Mouse (Mus musculus) neural tube, embryonic 12.5 days (tissue): ENCODE results near the gene Prkar1b. TPM values are rescaled to one million over a fixed set of nuclear protein-coding genes. Genes with fewer than 3 reads are reported as not detected.

ENCODE experiments used
- ATAC-seq: fragments of 200-750 bp; cut with Nextera tagmentation; 2 replicates; pipeline ENCODE4 v1.8.0; 2017; ENCODE audit warnings: low read depth, mild to moderate bottlenecking, moderate TSS enrichment, moderate library complexity; ENCODE audit not compliant: low FRiP score
- H3K27ac ChIP-seq: fragments of 300-500 bp; sonication (generic); 2 replicates; pipeline ENCODE4 v1.5.1; 2016
- H3K27me3 ChIP-seq: fragments of 300-500 bp; sonication (generic); replicated peaks from 2 replicates; pipeline ENCODE4 v1.6.1; 2016; ENCODE audit warnings: mild to moderate bottlenecking
- H3K36me3 ChIP-seq: fragments of 300-500 bp; sonication (generic); 2 replicates; pipeline ENCODE4 v1.6.1; 2016; ENCODE audit warnings: mild to moderate bottlenecking
- H3K4me1 ChIP-seq: fragments of 300-500 bp; sonication (generic); 2 replicates; pipeline ENCODE4 v1.6.1; 2016
- H3K4me2 ChIP-seq: fragments of 300-500 bp; sonication (generic); replicated peaks from 2 replicates; pipeline ENCODE4 v1.6.1; 2016; ENCODE audit warnings: mild to moderate bottlenecking
- H3K4me3 ChIP-seq: fragments of 300-500 bp; sonication (generic); 2 replicates; pipeline ENCODE4 v1.5.1; 2016
- H3K9ac ChIP-seq: fragments of 300-500 bp; sonication (generic); 2 replicates; pipeline ENCODE4 v1.6.1; 2016; ENCODE audit warnings: mild to moderate bottlenecking
- H3K9me3 ChIP-seq: fragments of 300-500 bp; sonication (generic); 2 replicates; pipeline ENCODE4 v1.6.1; 2016; ENCODE audit warnings: mild to moderate bottlenecking
- WGBS: fragments of 180-500 bp; shearing (Covaris S2); methylation state at CpG from one replicate; pipeline ENCODE4 v1.1.7; 2016; 5-methylcytosine and 5-hydroxymethylcytosine counted together
- polyA plus RNA-seq: library from polyadenylated mRNA; unstranded; fragments of >200 nt; fragmentation: Nextera tagmentation; extraction: Ambion mirVana; gene quantifications from 2 replicates; pipeline ENCODE4 v1.2.1, GENCODE M21; 2016

Gene Prkar1b
- polyA plus RNA-seq, 1 experiment from 2014 or later = 97.4 TPM

DNA sequence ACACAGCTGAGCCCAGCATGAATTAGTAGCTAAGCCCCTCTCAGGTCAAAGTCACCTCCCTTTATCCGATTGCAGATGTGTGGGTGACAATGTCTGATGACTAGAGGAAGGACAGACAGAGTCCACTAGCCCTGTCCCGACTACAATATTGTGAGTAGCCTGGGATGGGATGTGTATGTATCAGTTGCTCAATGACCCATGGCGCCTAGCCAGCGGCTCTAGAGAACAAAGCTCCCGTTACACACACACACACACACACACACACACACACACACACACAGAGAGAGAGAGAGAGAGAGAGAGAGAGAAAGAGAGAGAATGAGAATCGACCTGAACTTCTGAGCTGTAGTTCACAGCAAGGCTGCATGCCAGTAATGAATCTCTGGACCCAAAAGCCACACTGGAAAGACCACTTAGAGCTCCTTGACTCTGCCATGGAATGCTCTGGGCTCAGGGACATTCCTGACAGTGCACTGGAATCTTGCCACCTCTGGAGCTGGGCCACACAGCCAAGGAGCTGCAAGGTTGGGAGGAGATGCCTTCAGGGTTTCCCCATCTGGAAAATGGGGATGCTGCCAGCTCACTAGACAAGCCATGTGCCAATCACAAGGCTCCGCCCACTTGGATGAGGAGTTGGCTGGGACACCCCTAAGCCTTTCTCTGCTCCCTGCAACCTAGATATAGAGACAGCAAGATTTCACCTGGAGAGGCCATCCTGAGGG lies 159.0 kb downstream of the Prkar1b start:
- H3K4me1 ChIP-seq = peaks cover 43% of the 10 kb centered on the region
- peaks cover 5% of the 10 kb centered on the region; the same call in 1 of the 2 replicates for H3K36me3 ChIP-seq
- no peak overlapping the region for H3K4me2 ChIP-seq
- no peak overlapping the region for H3K9ac ChIP-seq
- no peak overlapping the region for H3K4me3 ChIP-seq
- peaks cover 40% of the 10 kb centered on the region for H3K27me3 ChIP-seq
- ATAC-seq = no peak
- H3K27ac ChIP-seq = no peak overlapping the region
- H3K9me3 ChIP-seq = no peaks in the 10 kb centered on the region
- 57% methylated on average over 7 of the region's 7 CpGs for WGBS

DNA sequence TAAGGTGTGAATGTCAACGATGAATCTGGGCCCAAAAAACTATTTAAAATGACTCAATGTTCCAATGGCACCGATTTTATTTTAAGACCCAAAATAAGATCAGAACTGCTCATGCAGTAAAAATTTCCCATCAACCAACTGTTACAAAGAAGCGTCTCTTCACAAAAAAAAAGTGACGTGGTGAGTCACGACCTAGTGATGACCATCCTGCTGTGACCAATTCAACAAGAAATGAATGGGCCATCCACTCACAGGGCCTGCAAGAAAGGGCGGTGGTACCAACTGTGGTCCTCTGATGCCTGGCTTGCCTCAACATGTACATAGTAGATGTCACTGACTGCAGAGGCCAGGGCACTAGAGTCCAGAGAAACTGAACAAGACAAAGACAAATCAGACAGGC lies 160.2 kb downstream of the Prkar1b start:
- H3K4me3 ChIP-seq = no peak overlapping the region
- H3K36me3 ChIP-seq = peaks cover 6% of the 10 kb centered on the region; the same call in 1 of the 2 replicates
- WGBS = 57% methylated on average over 6 of the region's 6 CpGs
- peaks cover 40% of the 10 kb centered on the region for H3K4me1 ChIP-seq
- no peak for ATAC-seq
- no peak overlapping the region for H3K27ac ChIP-seq
- H3K9ac ChIP-seq = no peak overlapping the region
- no peak overlapping the region for H3K4me2 ChIP-seq
- H3K9me3 ChIP-seq = no peaks in the 10 kb centered on the region
- H3K27me3 ChIP-seq = peaks cover 37% of the 10 kb centered on the region

DNA sequence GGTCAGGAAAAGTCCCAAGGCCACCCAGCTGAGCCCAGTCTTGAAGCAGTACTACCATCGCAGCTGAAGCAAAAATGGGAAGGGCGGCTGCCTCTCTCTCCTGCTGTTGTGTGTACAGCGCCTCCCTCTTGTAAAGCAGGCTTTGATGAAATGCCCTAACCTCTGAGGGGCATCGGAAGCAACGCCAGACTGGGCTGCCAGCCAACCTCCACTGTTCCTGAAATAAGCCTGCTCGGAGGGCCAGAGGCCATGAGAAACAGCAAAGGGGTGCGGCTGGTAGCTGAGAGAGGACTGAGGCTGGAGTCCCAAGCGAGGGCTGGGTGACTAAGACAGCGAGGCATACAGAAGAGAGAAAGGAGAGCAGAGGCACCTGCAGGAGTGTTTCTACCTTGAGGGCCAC lies 161.0 kb downstream of the Prkar1b start:
- Histone ChIP-seq H3K4me3 (no peak overlapping the region), H3K36me3 (peaks cover 14% of the 10 kb centered on the region; the same call in 1 of the 2 replicates), H3K4me1 (peaks cover 34% of the 10 kb centered on the region), H3K27me3 (peaks cover 29% of the 10 kb centered on the region), H3K27ac (no peak overlapping the region), H3K4me2 (peak overlapping the region; percentile 18), H3K9ac (no peak overlapping the region), H3K9me3 (no peaks in the 10 kb centered on the region)
- ATAC-seq = no peak
- 44% methylated on average over 9 of the region's 9 CpGs for WGBS

DNA sequence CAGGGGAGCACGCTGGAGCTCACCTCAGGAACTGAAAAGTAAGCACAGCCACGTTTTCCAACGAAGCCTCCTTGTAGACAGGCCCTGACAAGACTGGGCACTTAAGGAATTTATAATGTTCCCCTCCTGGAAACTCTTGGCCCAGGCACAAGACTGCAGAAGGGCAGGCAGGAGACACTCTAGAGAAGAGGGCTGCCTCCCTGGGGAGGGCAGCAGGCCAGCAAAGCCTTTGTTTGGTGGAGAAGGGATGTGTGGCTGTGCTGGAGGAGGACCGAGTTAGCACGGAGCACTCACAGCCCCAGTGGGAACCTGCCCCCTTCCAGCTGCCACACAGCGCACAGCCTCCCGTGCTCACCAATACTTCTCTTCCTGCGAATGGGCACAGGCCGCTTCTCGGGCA lies 161.8 kb downstream of the Prkar1b start:
- no peak for ATAC-seq
- Histone ChIP-seq H3K9me3 (no peaks in the 10 kb centered on the region), H3K9ac (no peak overlapping the region), H3K27me3 (peaks cover 21% of the 10 kb centered on the region), H3K36me3 (peaks cover 18% of the 10 kb centered on the region; the same call in 1 of the 2 replicates), H3K4me3 (no peak overlapping the region), H3K4me1 (peaks cover 26% of the 10 kb centered on the region), H3K27ac (no peak overlapping the region), H3K4me2 (no peak overlapping the region)
- 79% methylated on average over 10 of the region's 10 CpGs for WGBS

DNA sequence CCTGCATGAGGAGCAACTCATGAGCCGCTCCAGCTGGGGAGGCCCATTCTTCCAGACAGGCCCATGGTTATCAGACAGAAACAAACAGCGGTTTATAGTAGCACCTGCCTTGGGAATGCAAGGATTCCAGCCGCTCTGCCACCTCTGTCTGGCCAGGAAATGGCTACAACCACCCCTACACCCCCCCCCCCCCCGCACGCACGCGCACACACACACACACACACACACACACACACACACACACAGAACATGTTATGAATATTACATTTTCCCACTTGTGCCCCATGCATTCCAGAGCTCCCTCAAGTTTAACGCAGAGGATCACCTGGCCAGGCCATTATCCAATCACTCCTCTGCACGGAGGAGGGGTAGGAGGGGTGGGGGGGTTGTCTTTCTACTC lies 167.9 kb downstream of the Prkar1b start:
- H3K4me1 ChIP-seq = no peaks in the 10 kb centered on the region
- no peak overlapping the region for H3K4me2 ChIP-seq
- WGBS = 86% methylated on average over 9 of the region's 9 CpGs
- H3K9me3 ChIP-seq = no peaks in the 10 kb centered on the region
- no peak overlapping the region for H3K27ac ChIP-seq
- no peak for ATAC-seq
- no peaks in the 10 kb centered on the region for H3K27me3 ChIP-seq
- peaks cover 18% of the 10 kb centered on the region for H3K36me3 ChIP-seq
- no peak overlapping the region for H3K9ac ChIP-seq
- H3K4me3 ChIP-seq = no peak overlapping the region

DNA sequence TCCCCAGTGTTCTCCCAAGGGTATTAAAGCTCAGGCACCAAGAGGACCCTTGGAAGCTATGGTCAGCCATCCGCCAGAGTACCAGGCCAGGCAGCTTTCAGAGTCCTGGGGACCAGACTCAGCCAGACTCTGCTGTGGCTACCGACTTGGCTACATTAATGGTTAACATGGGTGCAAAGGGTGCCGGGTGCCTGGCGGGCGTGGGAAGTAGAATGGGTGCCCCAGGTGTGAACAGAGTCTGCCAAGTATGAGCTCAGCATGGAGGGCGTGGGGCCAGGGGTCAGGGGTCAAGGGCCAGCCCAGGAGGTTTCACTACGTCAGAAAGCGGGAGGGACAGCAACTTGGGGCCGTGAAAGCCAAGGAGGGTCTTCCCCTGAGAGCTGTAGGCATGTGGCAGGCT lies 169.2 kb downstream of the Prkar1b start:
- H3K9ac ChIP-seq = no peak overlapping the region
- H3K27ac ChIP-seq = no peak overlapping the region
- H3K4me2 ChIP-seq = no peak overlapping the region
- H3K4me1 ChIP-seq = no peaks in the 10 kb centered on the region
- no peaks in the 10 kb centered on the region for H3K9me3 ChIP-seq
- H3K36me3 ChIP-seq = peaks cover 18% of the 10 kb centered on the region
- 85% methylated on average over 9 of the region's 9 CpGs for WGBS
- no peak overlapping the region for H3K4me3 ChIP-seq
- no peaks in the 10 kb centered on the region for H3K27me3 ChIP-seq
- ATAC-seq = no peak

DNA sequence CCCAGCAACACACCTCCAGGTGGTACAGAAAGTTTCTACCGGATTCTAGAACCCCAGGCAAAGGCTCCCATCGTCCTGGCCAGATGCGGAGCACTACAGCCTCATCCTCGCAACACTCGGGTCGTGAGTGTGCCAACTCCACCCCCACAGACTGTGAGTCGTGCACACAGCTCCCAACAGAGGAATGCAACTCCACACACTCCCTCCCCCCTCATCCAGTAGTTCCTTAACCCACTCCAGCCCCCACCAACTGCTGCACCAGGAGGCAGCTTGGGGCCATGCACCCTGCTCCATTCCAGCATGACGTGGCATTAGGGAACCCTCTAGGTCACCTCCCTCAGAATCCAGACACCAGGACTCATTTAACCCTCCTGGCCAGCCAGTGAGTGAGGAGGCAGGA lies 170.0 kb downstream of the Prkar1b start:
- Histone ChIP-seq H3K36me3 (peaks cover 18% of the 10 kb centered on the region), H3K4me1 (no peaks in the 10 kb centered on the region), H3K9me3 (no peaks in the 10 kb centered on the region), H3K4me3 (no peak overlapping the region), H3K4me2 (no peak overlapping the region), H3K9ac (no peak overlapping the region), H3K27ac (no peak overlapping the region), H3K27me3 (no peaks in the 10 kb centered on the region)
- no peak for ATAC-seq
- WGBS = 86% methylated on average over 8 of the region's 8 CpGs

DNA sequence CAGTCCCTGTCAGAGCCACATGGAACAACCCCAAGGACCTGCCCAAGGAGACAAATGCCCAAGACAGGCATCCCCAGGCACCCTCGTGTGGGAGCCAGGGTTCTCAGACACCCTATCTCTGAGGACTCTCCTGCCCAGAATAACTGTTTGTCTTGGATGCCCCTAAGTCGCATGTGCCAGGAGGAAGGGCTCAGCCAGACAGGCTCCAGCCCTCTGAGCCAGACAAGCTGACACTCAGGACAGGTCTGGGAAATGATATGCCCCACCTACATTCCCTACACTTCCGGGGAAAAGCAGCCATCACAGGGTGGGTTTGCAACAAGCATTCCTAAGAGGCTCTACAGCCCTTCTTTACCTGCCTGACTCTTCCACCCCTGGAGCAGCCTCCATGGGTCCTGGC lies 172.0 kb downstream of the Prkar1b start:
- H3K4me1 ChIP-seq = no peaks in the 10 kb centered on the region

DNA sequence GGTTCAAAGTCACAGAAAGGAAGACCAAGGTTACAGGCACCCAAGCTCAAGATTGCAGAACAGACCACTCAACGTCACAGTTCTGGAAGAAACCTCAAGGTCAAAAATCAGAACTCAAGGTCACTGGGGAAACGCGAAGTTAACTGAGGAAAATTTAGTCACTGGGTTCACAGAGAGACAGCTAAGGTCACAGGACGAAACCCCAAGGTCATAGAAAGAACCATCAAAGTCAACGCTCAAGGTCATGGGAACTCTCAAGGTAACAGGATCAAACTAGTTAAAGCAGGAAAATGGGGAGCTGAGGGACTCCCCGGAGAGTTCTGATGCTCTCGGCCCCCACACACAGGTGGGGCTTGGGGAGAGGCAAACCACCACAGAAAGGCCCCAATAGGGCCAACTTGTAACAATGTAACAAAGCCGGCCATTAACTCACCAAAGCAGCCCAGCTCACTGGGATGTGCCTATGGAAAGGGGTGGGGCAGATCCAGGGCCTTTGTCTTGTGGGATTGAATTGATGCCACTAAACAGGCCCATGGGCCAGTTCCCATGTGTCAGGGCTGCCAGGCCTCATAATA lies 174.8 kb downstream of the Prkar1b start:
- no peak for ATAC-seq
- H3K9me3 ChIP-seq = no peaks in the 10 kb centered on the region
- WGBS = 83% methylated on average over 8 of the region's 8 CpGs

More for the DNA sequence above, 172.0 kb downstream of the Prkar1b start:
- 63% methylated on average over 3 of the region's 3 CpGs for WGBS
- peaks cover 5% of the 10 kb centered on the region; the same call in 1 of the 2 replicates for H3K36me3 ChIP-seq
- ATAC-seq = no peak
- H3K4me3 ChIP-seq = no peak overlapping the region
- no peaks in the 10 kb centered on the region for H3K27me3 ChIP-seq
- no peak overlapping the region for H3K4me2 ChIP-seq
- no peaks in the 10 kb centered on the region for H3K9me3 ChIP-seq
- no peak overlapping the region for H3K9ac ChIP-seq
- no peak overlapping the region for H3K27ac ChIP-seq

DNA sequence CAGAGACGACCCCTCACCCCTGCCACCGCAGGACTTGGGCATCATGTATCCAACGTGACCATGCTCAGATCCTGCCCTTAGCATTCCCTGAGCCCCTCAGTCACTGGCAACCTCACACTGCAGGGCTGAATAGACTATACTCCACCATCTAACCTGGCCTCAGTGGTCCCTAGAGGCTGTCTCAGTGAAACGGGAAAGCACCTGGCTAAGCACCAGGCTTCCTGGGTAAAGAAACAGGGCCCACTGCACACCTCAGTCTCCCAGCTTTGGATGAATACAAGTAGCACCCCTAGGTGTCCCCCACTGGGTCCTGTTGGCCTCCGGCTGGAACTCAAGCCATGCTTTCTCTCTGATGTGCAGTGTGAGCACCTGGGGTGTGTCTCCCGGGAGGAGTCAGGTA lies 176.3 kb downstream of the Prkar1b start:
- H3K36me3 ChIP-seq = peaks cover 1% of the 10 kb centered on the region; the same call in 1 of the 2 replicates
- no peak overlapping the region for H3K27ac ChIP-seq
- H3K4me1 ChIP-seq = no peaks in the 10 kb centered on the region
- H3K9ac ChIP-seq = no peak overlapping the region
- H3K9me3 ChIP-seq = no peaks in the 10 kb centered on the region
- no peak for ATAC-seq
- WGBS = 84% methylated on average over 6 of the region's 6 CpGs
- H3K27me3 ChIP-seq = no peaks in the 10 kb centered on the region
- no peak overlapping the region for H3K4me3 ChIP-seq
- no peak overlapping the region for H3K4me2 ChIP-seq

More for the DNA sequence above, 174.8 kb downstream of the Prkar1b start:
- H3K9ac ChIP-seq = no peak overlapping the region
- H3K36me3 ChIP-seq = peaks cover 5% of the 10 kb centered on the region; the same call in 1 of the 2 replicates
- H3K27ac ChIP-seq = no peak overlapping the region
- H3K27me3 ChIP-seq = no peaks in the 10 kb centered on the region
- H3K4me2 ChIP-seq = no peak overlapping the region
- H3K4me1 ChIP-seq = no peaks in the 10 kb centered on the region
- no peak overlapping the region for H3K4me3 ChIP-seq

DNA sequence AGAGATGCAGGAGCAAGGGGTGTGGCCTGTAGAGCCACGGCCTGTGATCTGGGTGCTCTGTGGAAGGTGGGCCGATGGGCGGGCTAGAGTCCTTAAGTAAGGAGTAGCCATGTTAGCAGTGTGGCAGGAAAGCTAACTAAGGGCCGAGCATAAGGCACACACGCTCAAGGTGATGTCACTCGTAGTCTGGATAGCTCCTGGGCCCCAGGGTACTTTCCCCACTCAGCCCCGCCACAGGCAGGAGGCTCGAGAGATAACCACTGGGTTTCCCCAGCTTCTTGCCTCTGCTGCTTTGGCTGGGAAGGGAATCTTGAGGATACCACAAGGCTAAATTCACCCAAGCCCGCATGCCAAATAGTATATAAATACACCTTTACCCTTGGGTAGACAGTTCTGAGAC lies 178.4 kb downstream of the Prkar1b start:
- WGBS = 82% methylated on average over 9 of the region's 9 CpGs

DNA sequence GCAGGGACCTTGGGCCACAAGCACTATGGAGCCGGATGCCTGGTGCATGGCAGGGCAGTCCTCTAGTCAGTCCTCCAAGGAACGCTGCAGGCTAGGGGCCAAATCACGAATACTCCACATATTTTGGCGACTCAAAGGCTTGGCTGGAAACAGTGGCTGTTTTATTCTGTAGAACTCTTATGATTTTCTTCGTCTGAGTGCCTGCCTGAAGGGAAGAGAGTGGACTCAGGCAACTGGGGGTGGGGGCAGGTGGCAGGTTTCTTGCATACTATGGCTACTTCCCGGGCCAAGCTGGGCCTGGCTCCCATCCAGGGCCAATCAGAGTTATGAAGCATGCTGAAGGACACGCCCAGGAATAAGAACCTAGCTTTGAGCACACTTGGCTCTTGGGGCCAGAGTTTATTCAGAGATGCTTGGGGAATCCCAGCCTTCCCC lies 179.7 kb downstream of the Prkar1b start:
- 71% methylated on average over 7 of the region's 7 CpGs for WGBS

More for the DNA sequence above, 178.4 kb downstream of the Prkar1b start:
- no peaks in the 10 kb centered on the region for H3K36me3 ChIP-seq
- H3K4me2 ChIP-seq = no peak overlapping the region
- ATAC-seq = no peak
- no peak overlapping the region for H3K27ac ChIP-seq
- H3K9ac ChIP-seq = no peak overlapping the region
- H3K27me3 ChIP-seq = no peaks in the 10 kb centered on the region
- no peaks in the 10 kb centered on the region for H3K9me3 ChIP-seq
- H3K4me3 ChIP-seq = no peak overlapping the region
- no peaks in the 10 kb centered on the region for H3K4me1 ChIP-seq

More for the DNA sequence above, 179.7 kb downstream of the Prkar1b start:
- Histone ChIP-seq H3K4me2 (no peak overlapping the region), H3K4me1 (peaks cover 6% of the 10 kb centered on the region), H3K9ac (no peak overlapping the region), H3K27ac (no peak overlapping the region), H3K27me3 (no peaks in the 10 kb centered on the region), H3K9me3 (no peaks in the 10 kb centered on the region), H3K4me3 (no peak overlapping the region), H3K36me3 (no peaks in the 10 kb centered on the region)
- ATAC-seq = no peak
